8 mouse cellular contexts compared by ENCODE assay signal in genomic region chr5:146794853-146795252, GRCm38 (mm10). TPM values are rescaled to one million over a fixed set of nuclear protein-coding genes. Genes with fewer than 3 reads are reported as not detected.
DNase-seq lines count a peak whose midpoint lies in the region; ATAC-seq lines count a peak whose summit lies in the region.

TSS of gene Usp12 (minus strand) at chr5:146795006.

- H3K4me3 ChIP-seq in intestine, embryonic 14.5 days (ENCODE audit: low read depth, low read length), result peak within 1 kb of the TSS; percentile 80

- peak within 1 kb of the TSS; percentile 88 for H3K9ac ChIP-seq in intestine, embryonic 14.5 days (ENCODE audit: low read length)

- ATAC-seq in intestine, embryonic 14.5 days (replicated peaks; ENCODE audit: low FRiP score, low TSS enrichment, low read depth), result peak; percentile 97

- no peaks in the 10 kb centered on the region for H3K9me3 ChIP-seq in intestine, embryonic 14.5 days (ENCODE audit: control insufficient read depth, low read length)

- under 1% methylated on average over 43 of the region's 51 CpGs for WGBS in intestine, embryonic 14.5 days

- H3K27ac ChIP-seq in intestine, embryonic 14.5 days (ENCODE audit: low read depth), result peak within 1 kb of the TSS; percentile 89

- peak within 1 kb of the TSS; percentile 91 for H3K4me2 ChIP-seq in intestine, embryonic 14.5 days (ENCODE audit: low read length)

- DNase-seq in adrenal gland, adult (ENCODE audit: inconsistent age in 2 of 2, low spot score in 1 of 2), result peak; percentile 99 to 100
- DNase-seq in embryo, embryonic 10.5 days (ENCODE audit: low spot score), result peak; percentile 96
- peak; percentile 98 for DNase-seq in gastrocnemius, postnatal 25 days
- DNase-seq in intestine, embryonic 14.5 days (ENCODE audit: low spot score), result peak; percentile 100
- DNase-seq in left cerebral cortex, postnatal 14 days (ENCODE audit: low spot score in 2 of 2), result peak; percentile 96 to 98
- DNase-seq in mesoderm, embryonic 11.5 days (ENCODE audit: low read depth, low spot score), result peak; percentile 96
- DNase-seq in right cerebral cortex, postnatal 36 days (ENCODE audit: low spot score in 2 of 2), result peak; percentile 96
- DNase-seq in yolk sac, embryonic 10.5 days (ENCODE audit: low spot score), result peak; percentile 98

- no peaks in the 10 kb centered on the region for H3K36me3 ChIP-seq in intestine, embryonic 14.5 days (ENCODE audit: control insufficient read depth, insufficient read depth, low read length)

- intact Hi-C loops in left cerebral cortex, postnatal 14 days (cut with DNase I), result loop anchor here (2.0 to 5.0 kb wide), 2 partner anchors 38 to 63 kb away; partner anchors contain the start of gene Rpl21

- no peaks in the 10 kb centered on the region for H3K27me3 ChIP-seq in intestine, embryonic 14.5 days (replicated peaks; ENCODE audit: control insufficient read depth, insufficient read depth, low read length)

- H3K4me1 ChIP-seq in intestine, embryonic 14.5 days (replicated peaks; ENCODE audit: control insufficient read depth, insufficient read depth, low read length), result peaks cover 31% of the 10 kb centered on the region

RNA-seq across cellular contexts. Expression of gene Usp12, which starts in this region (rescaled TPM):
- 10 to 100 TPM; 14.1 to 16.8 TPM for total RNA-seq in gastrocnemius, postnatal 25 days (2021)
- polyA plus RNA-seq in intestine, embryonic 14.5 days (2014; fragmentation: Nextera tagmentation; extraction: Ambion mirVana), result 19.2 and 19.6 TPM in 2 replicates
- 10 to 100 TPM; 53.9 to 58.6 TPM for total RNA-seq in left cerebral cortex, postnatal 14 days (2021)

Comparison
In these comparisons a context has a peak if more than half of its experiments do, and no peak if none do; other contexts are left out.
1. Peak in every context shown above with its lines: DNase-seq, ATAC-seq, H3K4me3 ChIP-seq and H3K27ac ChIP-seq.